Mouse (Mus musculus) R1 (cell line): Measurements from ENCODE around the gene Szrd1.
"Not testable (repeated sequence)": the region's sequence is repeated elsewhere in the genome, so short reads cannot be mapped to it uniquely, and the experiment has no call there.

Experiments
- DNase-seq: peaks from one replicate; pipeline ENCODE4 v3.0.0-alpha.2; 2018; ENCODE audit warnings: low read depth, low spot score

The Szrd1 gene

GRCm38 (mm10) chr4:141147112-141148008, 7.8 kb upstream of the Szrd1 start, which contains the start of gene Fbxo42:
Gene Fbxo42, plus strand, starts transcription at chr4:141147913.
- DNase-seq = peak; percentile 89

- peak; percentile 30 for DNase-seq
Observed at GRCm38 (mm10) chr4:141146491-141147033, 7.0 kb upstream of the Szrd1 start.

DNA sequence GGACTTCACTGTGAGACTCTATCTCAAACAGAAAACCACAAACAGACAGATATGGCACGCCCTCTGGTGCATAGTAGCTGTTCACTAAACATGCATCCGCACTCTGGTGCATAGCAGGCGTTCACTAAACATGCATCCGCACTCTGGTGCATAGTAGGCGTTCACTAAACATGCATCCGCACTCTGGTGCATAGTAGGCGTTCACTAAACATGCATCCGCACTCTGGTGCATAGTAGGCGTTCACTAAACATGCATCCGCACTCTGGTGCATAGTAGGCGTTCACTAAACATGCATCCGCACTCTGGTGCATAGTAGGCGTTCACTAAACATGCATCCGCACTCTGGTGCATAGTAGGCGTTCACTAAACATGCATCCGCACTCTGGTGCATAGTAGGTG, 5.5 kb upstream of the Szrd1 start:
- DNase-seq = not testable (repeated sequence)

DNA sequence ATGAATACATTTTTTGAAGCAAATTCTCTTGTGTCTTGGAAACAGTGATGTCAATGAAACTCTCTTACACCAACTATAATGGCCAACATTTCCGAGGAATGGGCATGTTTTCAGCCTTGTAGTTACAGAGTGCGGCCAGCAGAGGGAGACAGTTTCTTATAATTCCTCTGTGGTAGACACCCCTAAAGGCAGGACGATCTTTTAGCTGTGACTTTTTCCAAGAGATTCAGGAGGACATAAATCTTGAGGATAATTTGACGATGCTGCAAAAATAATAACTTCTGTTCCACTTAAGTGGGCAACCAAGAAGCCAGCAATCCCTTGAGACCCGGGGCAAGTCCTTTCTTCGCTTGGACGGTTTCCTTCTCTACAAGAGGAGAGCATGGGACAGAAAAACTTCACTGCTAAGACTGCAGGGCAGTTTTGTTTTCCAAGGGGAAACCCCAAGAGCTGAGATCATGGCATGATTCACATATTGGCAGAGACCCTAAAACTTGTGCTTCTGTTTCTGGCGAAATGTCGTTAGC, 2.8 kb upstream of the Szrd1 start:
- peak; percentile 84 for DNase-seq

DNA sequence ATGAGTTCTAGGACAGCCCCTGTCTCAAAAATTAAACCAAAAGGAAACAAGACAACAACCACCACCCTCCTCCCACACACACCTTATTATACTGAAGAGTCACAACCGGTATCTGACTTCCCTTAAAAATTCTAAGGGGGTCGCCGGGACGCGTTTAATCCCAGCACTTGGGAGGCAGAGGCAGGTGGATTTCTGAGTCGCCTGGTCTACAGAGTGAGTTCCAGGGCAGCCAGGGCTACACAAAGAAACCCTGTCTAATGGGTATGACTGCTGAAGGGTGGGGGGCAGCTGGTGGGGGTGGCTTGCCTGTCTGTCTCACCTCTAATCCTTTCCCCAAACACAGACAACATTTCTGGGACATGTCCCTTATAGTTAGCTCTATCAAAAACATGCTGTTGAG, 1.4 kb upstream of the Szrd1 start:
- DNase-seq = no peak

DNA sequence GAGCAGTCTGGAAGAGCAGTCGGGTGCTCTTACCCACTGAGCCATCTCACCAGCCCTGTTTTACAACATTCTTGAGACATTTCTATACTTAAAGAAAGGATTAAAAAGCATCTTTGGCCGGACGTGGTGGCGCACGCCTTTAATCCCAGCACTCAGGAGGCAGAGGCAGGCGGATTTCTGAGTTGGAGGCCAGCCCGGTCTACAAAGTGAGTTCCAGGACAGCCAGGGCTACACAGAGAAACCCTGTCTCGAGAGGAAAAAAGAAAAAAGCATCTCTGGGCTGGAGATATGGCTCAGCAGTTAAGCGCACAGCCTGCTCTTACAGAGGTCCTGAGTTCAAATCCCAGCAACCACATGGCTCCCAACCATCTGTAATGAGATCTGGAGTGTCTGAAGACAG, 779 bp upstream of the Szrd1 start:
- DNase-seq = not testable (repeated sequence)

GRCm38 (mm10) chr4:141138425-141139115, 1.0 kb downstream of the Szrd1 start:
- peak; percentile 57 for DNase-seq

GRCm38 (mm10) chr4:141137740-141138139, 1.8 kb downstream of the Szrd1 start:
- not testable (repeated sequence) for DNase-seq

DNA sequence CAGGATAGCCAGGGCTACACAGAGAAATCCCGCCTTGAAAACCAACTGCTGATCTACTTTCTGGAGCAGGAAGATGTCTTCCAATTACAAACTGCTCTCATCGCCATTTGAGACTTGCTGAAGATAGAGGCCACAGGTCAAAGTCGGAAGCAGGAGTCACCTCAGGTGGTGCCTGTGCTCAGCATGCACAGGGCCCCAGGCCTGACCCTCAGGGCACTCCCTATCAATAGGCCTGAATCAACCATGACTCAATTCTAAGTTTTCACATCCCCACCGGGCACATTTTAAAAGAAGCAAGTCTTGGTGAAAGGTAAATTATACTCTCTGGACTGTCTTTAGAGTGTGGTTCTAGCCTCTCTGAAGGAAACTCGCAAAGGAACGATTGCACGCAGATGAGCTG, 3.4 kb downstream of the Szrd1 start:
- DNase-seq = no peak

DNA sequence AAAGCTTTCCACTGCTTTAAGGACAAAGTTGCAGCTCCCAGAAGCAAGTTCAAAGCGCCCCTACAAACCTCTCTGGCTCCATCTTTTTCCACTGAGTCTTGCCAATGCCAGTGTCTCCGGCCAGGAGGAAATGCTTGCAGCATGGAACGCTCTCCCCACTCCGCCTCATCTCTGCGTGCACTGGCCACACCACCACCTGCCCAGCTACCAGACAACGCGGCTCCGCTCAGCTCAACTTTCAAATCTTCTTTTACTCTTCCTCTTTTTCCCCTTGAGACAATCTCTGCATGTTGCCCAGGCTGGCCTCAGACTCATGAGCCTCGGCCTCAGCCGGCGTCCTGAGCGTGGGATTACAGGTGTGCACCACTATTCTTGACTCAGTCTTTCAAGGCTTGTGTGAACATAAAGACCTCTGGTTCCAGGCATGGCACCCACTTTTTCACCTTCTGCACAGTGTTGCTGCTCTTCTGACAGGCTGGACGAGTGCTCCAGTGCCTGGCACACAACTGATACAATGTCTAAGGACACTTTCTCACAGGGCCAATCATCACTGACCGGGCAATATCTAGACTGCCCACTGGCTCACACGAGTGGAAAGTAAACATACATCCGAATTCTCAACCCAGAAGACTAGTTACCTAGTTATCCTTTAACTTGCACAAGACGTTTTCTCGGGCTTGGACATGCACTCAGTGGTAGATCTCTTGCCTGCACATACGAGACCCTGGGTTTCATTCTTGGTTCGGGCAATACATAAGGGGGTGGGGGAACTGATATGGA, 4.6 kb downstream of the Szrd1 start:
- DNase-seq = no peak

DNA sequence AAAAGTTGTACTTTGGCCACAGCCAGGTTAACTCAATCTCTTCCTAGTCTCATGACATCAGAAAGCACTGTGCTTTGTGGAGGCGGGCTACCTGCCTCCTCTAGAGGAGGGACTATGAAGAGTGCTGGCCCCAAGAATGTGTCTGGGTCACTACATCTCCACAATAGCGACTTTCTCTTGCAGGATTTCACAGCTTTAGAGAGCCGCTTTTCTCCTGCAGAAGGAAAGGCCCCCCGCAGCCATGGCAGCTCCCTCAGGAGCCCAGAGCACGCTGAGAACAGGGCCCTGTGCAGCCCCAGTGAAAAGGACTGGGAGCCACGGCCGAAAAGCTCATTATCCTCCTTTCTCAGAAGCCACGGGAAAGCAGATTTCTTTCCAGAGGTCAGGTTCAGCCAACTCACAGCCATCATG, 5.5 kb downstream of the Szrd1 start:
- no peak for DNase-seq

DNA sequence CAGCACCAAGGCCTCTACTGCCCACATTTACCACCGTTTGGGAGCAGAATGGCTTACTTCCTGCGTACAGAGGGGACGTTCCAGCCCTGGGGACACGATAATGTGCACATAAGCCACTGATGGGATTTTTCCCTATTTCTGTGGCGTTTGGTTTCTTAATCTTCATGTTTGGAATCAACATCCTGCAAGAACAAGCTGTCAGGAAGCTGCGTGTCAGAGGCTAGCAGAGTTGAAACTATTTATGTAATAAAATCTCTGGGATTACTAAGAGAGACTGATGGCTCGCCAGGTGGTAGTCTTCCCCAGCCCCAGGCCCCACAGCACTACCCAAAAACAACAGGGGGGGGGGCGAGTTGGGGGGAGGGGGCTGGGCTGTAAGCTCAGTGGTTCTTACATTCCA, 6.3 kb downstream of the Szrd1 start:
- DNase-seq = no peak

- DNase-seq = no peak
Observed at GRCm38 (mm10) chr4:141132191-141132590, 7.4 kb downstream of the Szrd1 start.

GRCm38 (mm10) chr4:141131531-141132061, 8.0 kb downstream of the Szrd1 start:
- no peak for DNase-seq

DNA sequence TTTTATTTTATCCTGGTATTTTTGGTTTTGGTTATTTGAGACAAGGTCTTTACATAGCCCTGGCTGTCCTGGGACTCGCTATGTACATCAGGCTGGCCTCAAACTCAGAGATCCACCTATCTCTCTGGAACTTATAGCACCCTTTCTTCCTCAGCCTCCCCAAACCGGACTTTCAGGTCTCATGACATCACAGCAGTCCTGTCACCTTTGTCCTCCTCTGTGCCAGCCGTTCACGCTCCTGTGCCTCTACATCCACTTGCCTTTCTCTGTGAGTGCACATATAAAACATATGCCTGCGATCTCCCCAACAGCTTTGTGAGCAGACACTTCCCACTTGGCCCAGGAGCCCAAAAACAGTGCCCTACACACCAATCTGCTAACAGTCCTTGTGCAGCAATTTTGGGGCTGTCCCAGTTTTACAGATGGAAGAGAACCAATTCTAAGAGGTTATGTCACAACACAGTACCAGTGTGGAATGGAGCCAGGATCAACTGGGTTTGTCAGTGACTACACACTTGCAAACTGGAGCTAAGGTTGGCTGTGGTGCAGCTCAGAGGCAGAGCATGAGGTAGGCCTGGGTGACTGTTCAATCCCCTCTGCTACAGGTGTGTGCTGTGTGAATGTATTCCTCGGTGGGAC, 8.8 kb downstream of the Szrd1 start:
- DNase-seq = no peak

- DNase-seq = no peak
Observed at GRCm38 (mm10) chr4:141129190-141129710, 10.3 kb downstream of the Szrd1 start.

DNA sequence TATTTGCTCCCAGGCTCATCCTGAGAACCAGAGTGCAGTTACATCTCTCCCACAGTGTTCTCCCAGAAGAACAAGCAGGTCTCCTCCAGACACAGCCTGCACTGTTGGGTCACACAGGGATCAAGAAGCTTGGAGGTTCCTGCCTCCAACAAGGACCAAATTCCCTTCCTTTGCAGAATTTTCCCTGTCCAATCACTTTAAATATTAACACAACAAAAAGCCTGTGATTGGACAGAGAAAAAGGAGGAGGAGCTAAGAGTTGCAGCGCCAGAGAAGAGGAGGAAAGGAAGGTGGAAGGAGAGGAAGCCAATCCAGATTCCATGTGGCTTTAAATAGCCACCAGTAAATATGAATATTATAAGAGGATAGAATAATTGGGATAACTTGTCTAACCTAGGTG, 16.5 kb downstream of the Szrd1 start:
- peak; percentile 53 for DNase-seq

GRCm38 (mm10) chr4:141122663-141123062, 16.9 kb downstream of the Szrd1 start:
- DNase-seq = no peak

- DNase-seq = peak; percentile 81
Observed at GRCm38 (mm10) chr4:141120700-141121099, 18.9 kb downstream of the Szrd1 start.

DNA sequence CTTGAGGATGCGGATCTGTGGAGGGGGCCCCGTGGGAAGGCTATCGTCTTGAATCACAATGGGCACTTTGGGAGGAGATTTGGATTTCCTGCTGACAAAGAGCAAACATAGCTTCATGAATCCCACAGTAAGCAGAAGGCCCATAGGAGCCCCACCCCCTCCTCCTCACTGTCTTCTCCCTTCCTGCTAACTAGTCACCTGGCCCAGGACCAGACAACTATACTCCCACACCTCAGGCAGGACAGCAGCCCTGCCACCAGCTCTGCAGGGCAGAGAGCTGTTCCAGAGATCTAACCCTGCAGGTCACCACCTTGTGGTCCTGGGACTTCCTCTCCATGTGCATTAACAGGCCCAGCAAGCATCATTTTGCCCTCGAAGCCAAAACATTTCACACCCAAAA, 20.9 kb downstream of the Szrd1 start:
- DNase-seq = no peak
